Mouse (Mus musculus) ES-E14 (cell line): Measurements from ENCODE around the gene Hesx1.

Source experiments
- CHD2 ChIP-seq: IDR thresholded peaks from 2 replicates; pipeline ENCODE4 v1.6.1; 2014; ENCODE audit warnings: mild to moderate bottlenecking, low read depth, low read length, inconsistent platforms
- MAFK ChIP-seq: IDR thresholded peaks from 2 replicates; pipeline ENCODE4 v1.6.1; 2014; ENCODE audit warnings: mild to moderate bottlenecking, low read depth, low read length, inconsistent platforms; ENCODE audit not compliant: insufficient read depth

GRCm38 (mm10) chr14:26960518-26960917 is 33.7 kb upstream of the Hesx1 start:
- no peak for TF ChIP-seq MAFK
- no peak for TF ChIP-seq CHD2
